Mouse (Mus musculus) erythroblast, embryonic 14.5 days (primary cell): ENCODE results near the gene Slc27a5.

Source experiments
- GATA1 ChIP-seq: IDR thresholded peaks from 2 replicates; pipeline ENCODE4 v1.6.1; 2012; ENCODE audit warnings: low read length, inconsistent platforms, mixed read lengths
- TAL1 ChIP-seq: IDR thresholded peaks from 3 replicates; pipeline ENCODE4 v1.6.1; 2012; ENCODE audit warnings: low read length, inconsistent platforms, mixed read lengths

GRCm38 (mm10) chr7:13037366-13037765 is 39.4 kb upstream of the Slc27a5 start:
- TF ChIP-seq TAL1 (no peak), GATA1 (no peak)
